Mouse (Mus musculus) mouse trophoblast stem cell (cell line): Measurements from ENCODE around the gene Exoc6b.

Source experiments
- in situ Hi-C, 2 experiments: fragments of 300-500 bp; cut with MseI, MboI; formaldehyde crosslinking; loops; 2 replicates in 1 of 2; 3 replicates in 1 of 2; pipeline ENCODE4 v1.15.1; 2025

Gene Exoc6b

DNA sequence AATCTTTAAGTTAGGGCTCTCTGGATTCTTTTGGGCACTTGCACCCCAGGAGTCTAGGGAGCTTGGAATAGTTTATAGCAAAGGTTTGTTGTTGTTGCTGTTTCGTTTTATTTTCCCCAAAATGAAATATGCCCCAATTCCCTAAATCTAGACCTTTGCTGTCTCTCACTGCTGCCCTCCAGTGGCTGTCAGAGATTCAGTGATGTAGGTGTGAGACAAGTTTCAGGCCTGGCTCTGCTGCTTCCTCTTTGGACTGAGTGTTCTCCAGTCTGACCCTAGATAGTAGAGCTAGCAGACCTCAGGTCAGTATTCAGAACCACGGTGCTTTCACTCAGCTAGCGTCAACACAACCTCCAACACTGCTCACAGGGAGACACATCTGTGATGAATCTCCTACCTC is 332.4 kb downstream of the Exoc6b start:
- in situ Hi-C loops: no loop called here

DNA sequence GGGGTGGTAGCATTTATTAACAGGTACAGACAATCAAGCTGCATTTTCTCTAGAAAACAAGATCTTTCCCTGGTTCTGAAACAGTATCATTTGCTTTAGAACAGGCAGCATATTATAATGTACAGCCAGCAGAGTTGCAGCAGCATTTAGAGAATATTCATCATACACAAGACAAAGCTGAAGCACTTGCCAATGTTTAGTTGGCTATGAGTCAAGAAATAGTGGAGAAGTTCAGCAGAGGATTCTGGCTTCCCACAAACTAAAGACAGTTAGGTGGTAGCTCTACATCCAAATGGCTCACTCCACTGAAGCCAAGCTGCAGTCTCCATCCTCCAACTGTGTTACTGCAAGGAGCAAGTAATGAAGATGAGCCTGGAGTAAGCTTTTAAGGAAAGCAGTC is 342.4 kb downstream of the Exoc6b start:
- in situ Hi-C loops: no loop called here

DNA sequence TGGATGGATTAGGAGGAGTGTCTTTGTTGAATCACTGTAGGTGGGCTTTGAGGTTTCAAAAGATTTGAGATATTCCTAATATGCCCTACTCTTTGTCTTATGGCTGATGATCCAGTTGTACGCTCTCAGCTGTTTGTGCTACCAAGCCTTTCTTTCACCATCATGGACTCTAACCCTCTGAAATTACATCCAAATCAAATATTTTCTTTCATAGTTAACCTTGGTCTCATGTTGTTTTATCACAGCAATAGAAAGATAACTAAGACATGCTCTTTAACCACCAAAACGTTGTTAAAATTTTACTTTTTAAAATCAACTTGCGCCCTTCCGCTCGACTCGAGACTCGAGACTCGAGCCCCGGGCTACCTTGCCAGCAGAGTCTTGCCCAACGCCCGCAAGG is 356.1 kb downstream of the Exoc6b start:
- in situ Hi-C loops: no loop called here

GRCm38 (mm10) chr6:84710831-84711230 is 358.5 kb downstream of the Exoc6b start:
- in situ Hi-C loops: no loop called here

- in situ Hi-C loops: no loop called here
Measured at GRCm38 (mm10) chr6:84708631-84709030, 360.7 kb downstream of the Exoc6b start.

DNA sequence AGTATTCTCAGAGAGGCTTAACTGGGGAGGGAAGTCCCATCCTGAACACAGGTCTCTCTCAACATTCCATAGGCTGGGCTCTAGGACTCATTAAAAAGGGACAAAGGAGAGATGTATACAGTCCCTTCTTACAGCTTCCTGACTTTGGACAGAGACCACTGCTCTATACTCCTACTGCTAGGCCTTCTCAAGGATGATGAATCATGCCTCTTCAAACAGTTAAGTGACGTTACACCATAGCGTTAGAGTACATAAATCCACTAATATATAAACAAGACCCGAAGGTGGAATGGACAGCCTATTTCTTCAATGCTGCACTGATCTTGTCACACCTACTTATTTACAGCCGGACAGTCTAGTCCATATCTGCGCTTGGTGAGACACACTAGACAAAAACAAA is 369.7 kb downstream of the Exoc6b start:
- in situ Hi-C loops: no loop called here

DNA sequence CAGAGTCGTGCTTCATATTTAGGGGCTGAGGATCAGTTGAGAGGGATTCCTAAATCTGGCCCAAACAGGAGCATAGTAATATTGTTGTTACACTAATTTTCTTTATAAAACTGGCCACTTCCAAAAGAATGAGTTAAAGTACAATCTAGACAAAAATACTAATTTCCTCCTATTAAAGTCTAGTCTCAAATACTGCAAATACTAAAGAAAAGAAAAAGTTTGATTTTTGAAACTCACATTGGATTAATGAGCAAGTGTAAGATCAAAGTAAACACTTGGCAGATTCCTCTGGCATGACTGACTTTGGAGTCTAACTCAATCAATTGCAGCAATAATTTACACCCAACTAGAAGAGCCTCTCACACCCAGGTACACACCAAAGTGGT is 371.0 kb downstream of the Exoc6b start:
- in situ Hi-C loops: no loop called here

- in situ Hi-C loops: no loop called here
Measured at GRCm38 (mm10) chr6:84697474-84698287, 371.6 kb downstream of the Exoc6b start.

- in situ Hi-C loops: no loop called here
Measured at GRCm38 (mm10) chr6:84693844-84694243, 375.5 kb downstream of the Exoc6b start.

DNA sequence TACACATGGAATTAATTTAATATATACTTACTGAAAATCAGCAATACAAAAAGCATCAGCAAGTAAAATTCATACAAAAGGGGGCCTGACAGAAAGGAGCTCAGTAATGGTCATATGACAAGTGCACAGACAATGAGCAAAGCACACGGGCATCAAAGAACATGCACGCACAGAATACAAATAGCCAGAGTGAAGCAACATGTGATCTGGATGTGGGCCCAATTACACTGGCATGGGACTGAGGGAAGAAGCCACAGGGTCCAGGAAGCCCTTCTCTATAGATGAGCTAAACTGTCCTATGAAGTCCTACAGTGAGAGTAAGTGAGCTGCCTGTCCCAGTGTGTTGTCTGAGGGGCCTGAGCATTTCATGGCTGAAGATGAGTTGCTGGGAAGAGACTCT is 376.1 kb downstream of the Exoc6b start:
- in situ Hi-C loops: no loop called here

DNA sequence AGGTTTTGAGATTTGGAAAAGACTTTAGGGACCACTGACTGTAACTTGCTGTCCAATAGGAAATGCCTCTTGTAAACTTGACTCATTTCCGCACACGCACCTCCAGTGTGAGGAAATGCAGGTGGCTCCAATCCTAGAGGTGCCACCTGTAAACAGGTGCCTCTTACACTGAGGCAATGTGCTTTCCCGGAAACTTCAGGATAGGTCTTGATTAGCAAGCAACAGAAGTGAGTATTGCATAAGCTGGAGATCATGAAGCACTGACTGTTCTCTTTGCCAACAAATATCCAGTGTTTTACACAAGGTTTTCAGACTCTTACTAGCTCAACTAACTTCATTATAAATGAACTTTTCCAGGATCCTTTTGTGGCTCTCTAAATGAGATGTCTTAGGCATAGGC is 377.4 kb downstream of the Exoc6b start:
- in situ Hi-C loops: no loop called here

GRCm38 (mm10) chr6:84677770-84678169 is 391.5 kb downstream of the Exoc6b start:
- in situ Hi-C loops: no loop called here

DNA sequence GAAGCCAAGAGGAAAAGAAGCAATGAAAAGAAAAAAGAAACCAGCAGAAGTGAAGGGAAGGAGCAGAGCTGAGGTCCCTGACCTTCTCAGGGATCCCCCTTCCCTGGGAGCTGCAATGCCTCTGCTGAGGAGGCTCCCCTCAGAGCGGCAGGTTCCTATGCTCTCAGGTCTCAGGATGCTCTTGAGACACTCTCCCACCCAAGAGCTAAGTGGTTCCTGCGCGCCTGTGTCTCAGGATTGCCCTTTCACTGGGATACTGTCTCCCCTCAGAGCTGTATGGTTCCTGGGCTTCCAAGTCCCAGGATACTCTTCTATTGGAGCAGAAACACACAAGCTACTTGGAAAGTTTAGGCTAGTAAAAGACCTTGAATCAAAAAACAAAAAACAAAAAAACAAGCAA is 394.4 kb downstream of the Exoc6b start:
- in situ Hi-C loops: no loop called here

- in situ Hi-C loops: no loop called here
Measured at GRCm38 (mm10) chr6:84674136-84674535, 395.2 kb downstream of the Exoc6b start.

DNA sequence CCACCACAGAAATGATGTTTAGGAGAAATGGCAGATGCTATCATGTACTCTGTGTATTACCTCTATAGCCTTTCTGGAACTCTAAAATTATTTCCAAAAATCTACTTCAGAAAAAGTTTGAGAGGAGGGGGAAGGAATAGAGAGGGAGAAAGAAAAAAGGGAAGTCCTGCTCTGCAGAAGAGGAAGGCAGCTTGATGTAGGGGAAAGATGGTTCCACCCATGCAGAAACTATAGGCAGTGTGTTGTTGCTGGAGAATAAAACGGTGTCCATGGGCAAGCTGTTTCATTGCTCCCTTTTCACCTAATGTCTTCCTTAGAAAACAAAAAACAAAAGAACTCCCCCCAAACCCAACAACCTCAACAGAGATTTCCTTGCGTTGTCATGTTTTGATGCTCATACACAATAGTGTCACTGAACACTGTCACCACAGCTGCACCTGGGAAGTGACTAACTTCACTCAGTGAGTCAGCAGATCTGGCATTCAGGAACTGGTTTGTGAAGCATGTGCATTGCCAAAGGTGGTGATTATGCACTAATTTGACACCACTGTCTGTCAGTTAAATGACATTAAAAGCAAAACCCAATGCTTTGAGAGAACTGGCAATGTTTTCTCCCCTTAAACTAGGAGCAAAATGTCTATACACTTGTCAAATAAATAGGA is 407.7 kb downstream of the Exoc6b start:
- in situ Hi-C loops: no loop called here

GRCm38 (mm10) chr6:84660982-84661381 is 408.3 kb downstream of the Exoc6b start:
- in situ Hi-C loops: no loop called here

DNA sequence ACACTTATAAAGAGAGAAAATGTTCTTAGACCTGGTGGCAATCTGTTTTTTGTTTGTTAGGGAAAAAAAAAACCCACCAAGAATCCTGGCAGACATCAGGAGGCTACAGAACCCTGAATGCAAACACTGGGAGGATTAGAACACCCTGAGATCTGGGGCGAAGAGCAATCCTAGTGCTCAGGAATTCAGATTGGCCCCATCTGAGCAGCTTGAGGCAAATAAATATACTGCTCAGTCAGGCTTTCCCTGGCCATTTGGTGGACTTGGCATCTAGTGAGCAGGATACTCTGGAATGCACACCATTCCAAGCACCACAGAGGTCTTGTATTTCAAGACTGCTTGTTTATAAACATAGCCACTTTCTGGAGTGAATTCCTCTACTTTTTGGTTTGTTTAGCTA is 412.2 kb downstream of the Exoc6b start:
- in situ Hi-C loops: no loop called here

GRCm38 (mm10) chr6:84656680-84657079 is 412.6 kb downstream of the Exoc6b start:
- in situ Hi-C loops: no loop called here

GRCm38 (mm10) chr6:84651902-84652301 is 417.4 kb downstream of the Exoc6b start:
- in situ Hi-C loops: no loop called here

GRCm38 (mm10) chr6:84647197-84647596 is 422.1 kb downstream of the Exoc6b start:
- in situ Hi-C loops: no loop called here

GRCm38 (mm10) chr6:84646696-84647095 is 422.6 kb downstream of the Exoc6b start:
- in situ Hi-C loops: no loop called here

DNA sequence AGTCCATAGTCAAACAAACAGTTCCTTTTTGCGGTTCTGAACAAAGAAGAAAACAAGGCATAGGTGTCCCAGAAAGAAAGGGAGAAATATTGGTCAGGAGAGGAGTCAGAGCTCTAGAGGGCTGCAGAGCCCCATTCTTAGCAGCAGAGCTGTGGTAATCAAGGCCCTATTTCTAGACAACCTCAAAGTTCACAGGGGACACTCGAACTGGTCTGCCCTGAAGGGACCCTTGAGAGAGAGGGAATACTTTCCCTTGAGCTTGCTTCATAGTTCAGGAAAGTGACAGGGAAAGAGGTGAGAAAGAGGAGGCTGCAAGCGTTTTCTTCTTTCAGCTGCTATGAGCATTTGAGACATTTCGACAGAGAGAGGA is 428.3 kb downstream of the Exoc6b start:
- in situ Hi-C loops: no loop called here

- in situ Hi-C loops: no loop called here
Measured at GRCm38 (mm10) chr6:84640324-84641061, 428.8 kb downstream of the Exoc6b start.
